Mouse (Mus musculus) embryo, embryonic 10 days (tissue): Measurements from ENCODE around the gene Ttc25.
"Not testable (repeated sequence)": the region's sequence is repeated elsewhere in the genome, so short reads cannot be mapped to it uniquely, and the experiment has no call there.

Experiments
- DNase-seq: peaks from one replicate; pipeline ENCODE4 v3.0.0-alpha.2; 2015; ENCODE audit warnings: low spot score

The Ttc25 gene

DNA sequence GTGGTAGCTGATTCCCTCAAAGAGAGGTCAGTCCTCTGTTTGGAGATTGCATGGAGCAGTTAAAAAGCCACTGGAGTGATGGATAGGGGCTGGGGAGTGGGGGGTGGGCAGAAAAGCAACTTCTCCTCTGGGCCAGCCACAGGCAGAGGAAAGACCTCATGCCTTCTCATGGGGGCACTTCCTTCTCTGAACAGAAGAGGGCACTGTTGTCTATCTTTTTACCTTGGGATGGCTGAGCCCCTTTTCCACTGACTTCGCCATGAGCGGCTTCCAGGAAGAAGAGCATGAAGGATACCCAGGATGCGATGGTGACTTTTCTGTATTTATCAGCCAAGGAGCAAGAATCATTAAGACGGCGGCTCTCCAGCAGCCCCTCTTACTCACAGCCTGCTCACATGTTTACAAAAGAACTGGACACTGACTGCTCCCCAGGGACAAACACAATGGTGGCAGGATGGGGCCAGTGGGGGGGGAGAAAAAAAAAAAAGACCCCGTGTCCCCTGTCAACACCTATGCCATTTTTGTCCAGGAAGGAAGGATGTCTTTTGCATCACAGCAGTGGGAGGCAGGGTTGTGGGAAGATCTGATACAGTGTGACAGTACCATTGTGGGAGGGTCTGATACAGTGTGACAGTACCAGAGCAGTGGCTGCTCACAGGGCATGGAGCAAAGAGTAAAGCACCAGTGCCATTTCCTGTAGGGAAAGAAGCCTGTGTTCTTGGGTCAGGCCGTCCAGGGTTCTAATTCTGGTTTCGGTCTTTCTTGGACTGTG, 25.2 kb downstream of the Ttc25 start:
- DNase-seq = peak; percentile 88

GRCm38 (mm10) chr11:100571202-100571567, 25.8 kb downstream of the Ttc25 start:
- no peak for DNase-seq

DNA sequence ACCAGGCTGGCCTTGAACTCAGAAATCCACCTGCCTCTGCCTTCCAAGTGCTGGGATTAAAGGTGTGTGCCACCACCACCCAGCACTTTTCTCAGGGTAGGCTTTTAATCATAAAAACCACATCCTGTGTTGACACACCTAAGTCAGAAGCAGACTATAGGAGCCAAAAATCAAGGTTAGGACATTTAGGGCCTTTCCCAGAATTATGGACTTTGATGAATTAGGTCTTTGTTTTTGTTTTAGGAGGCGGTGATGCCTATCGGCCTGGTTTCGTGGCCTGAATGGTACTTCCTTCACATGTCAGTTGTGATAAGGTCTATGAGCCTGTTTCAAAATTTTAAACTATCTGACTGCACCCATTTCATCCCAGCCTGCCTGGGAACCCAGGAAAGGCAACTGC, 28.8 kb downstream of the Ttc25 start:
- no peak for DNase-seq

- peak; percentile 65 for DNase-seq
Measured at GRCm38 (mm10) chr11:100574708-100575483, 29.5 kb downstream of the Ttc25 start, which contains the start of gene Cnp. Gene Cnp, plus strand, starts transcription at chr11:100574904.

GRCm38 (mm10) chr11:100575484-100575855, 30.1 kb downstream of the Ttc25 start:
- no peak for DNase-seq

DNA sequence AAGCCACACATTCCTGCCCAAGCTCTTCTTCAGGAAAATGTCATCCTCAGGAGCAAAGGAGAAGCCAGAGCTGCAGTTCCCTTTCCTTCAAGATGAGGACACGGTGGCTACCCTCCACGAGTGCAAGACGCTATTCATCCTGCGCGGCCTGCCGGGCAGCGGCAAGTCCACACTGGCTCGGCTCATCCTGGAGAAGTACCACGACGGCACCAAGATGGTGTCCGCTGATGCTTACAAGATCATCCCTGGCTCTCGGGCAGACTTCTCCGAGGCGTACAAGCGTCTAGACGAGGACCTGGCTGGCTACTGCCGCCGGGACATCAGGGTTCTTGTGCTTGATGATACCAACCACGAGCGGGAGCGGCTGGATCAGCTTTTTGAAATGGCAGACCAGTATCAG, 30.8 kb downstream of the Ttc25 start:
- no peak for DNase-seq

DNA sequence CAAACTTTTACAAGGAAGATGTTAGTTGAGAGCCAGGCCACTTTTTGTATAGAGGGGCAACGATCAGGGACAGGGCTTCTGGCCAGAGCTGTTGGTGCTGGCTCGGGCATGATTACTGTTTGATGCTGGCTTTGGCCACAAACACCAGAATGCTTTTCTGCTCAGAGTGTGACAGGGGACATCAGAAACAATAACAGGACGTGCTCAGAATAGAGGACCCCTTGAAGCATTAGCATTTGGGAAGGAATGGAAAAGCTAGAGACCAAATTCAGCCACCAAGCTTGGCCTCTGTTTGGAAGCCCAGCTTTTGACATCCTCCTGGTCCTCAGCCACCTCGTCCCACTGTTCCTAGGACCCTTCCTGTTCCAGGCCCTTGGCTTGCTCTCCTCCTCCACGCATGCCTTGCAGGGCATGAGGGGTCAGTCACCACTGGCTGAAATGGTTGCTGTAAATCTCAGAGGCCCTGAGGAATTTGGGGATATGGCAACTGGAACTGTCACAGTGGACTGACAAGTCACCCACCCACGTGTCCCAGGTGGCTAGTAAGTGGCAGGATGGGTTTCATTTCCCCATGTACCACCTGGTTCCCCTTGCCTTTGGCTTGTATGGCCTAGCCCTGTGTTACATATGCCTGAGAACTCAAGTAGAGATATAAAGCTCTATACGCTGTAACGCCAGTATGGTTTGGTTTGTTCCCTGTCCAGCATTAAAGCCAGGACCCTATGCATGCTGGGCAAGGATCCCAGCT, 32.6 kb downstream of the Ttc25 start:
- DNase-seq = no peak

DNA sequence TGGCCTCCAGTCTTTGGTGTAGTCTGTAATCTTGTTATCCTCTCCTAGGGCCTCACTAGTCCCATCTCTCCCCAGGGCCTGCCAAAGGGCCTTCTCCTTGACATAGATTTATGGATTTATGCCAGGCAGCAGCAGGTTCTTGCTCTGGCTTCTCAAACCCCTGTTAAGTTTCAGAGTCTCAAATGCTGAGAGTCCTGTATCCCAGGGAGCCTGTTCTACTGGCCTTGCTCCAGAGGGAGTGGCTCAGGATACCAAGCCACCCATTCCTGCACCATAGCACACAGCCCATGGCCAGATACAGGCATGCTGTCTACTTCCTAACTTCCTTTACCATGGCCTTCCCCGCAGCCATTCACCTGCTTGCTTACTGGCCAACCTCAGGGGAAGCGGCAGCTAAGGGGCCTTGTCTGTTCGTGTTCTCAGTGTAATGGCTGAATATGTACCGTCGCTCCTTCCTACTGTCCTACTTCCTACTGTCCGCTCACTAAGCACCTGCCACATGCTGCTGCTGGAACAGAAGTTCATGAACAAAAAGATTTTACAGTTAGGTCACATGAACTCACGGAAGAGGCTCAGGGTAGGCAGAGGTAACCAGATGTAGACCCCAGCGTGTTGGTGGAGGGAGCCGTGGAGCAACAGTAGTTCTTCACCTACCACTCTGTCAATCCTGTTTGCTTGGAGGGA, 33.9 kb downstream of the Ttc25 start:
- DNase-seq = no peak

DNA sequence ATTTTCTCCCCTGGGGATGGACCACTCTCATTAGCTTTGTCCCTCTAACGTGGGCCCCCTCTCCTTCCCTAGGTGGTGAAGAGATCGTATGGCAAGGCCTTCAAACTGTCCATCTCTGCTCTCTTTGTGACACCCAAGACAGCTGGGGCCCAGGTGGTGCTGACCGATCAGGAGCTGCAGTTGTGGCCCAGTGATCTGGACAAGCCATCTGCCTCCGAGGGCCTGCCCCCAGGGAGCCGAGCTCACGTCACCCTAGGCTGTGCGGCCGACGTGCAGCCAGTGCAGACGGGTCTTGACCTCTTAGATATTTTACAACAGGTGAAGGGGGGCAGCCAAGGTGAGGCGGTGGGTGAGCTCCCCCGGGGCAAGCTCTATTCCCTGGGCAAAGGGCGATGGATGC, 34.9 kb downstream of the Ttc25 start:
- DNase-seq = no peak

DNA sequence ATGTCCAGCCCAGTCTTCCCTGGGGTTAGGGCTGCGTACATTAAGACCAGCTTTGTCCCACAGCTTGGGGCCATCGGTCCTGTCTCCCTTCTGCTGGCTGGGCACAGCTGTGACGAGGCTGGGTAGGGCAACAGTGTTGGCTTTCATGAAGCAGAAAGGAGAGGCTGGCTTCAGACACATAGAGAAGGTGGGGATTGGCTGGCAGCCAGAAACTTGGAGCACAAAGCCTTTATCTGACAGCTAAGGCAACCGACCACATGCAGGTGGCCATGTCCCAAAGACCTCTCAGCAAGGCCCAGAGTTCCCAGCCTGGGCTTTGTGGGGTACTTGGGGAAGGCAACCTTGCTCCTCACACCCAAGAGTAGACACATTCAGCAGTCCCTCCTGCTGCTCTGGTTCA, 36.3 kb downstream of the Ttc25 start:
- no peak for DNase-seq

- DNase-seq = not testable (repeated sequence)
Measured at GRCm38 (mm10) chr11:100582413-100582812, 37.0 kb downstream of the Ttc25 start.

GRCm38 (mm10) chr11:100582836-100583235, 37.4 kb downstream of the Ttc25 start:
- DNase-seq = no peak

DNA sequence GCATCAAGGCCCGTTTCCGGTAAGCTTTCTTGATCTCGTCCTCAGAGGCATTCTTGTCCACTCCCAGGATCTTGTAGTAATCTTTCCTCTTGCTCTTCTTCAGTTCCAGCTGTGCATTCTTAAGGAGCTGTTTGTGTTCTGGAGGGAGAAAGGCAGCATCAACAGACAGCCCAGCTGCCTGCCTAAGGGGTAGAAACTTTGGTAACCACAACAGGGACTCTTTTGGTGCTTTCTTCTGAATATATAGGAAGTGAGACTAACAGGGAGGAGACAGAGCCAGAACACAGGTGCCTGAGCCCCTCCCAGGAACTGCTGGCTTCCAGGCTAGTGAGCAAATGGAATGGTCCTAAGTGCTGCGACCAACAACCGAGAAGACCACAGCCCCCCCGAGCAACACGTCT, 39.2 kb downstream of the Ttc25 start:
- DNase-seq = no peak

DNA sequence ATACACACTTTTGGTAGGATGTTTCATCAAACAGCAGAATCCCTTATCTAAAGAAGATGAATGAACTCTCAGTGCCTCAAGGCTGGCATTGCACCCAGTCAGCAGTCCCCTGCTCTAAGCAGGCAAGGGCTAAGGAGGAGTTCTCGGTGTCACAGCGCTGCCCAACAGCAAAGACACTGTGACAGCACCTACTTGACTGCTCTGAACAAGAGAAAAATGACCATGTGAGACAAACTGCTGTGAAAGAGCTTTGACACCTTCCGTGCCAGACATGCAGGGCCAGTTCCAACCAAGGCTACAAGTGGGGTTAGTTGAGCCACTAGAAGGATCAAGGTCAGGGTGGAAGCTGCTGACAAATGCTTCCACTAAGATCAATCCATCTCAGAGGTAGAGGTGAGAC, 39.7 kb downstream of the Ttc25 start:
- no peak for DNase-seq

DNA sequence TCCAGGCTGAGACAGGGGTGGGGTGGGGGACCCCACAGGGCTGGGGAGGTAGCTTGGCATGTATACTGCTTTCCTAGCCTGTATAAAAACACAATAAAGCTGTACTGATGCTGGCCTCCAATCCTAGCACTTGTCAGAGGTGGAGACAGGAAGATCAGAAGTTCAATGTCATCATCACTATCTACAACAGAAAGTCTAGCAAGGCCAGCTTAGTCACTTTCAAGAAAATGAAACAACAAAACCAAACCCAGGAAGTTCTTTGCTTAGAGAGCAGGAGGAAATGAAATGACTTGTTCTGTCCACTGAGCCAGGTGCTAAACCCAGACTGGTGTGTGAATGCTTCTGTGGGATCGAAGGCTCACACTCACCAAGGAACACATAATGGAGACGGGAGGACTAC, 43.1 kb downstream of the Ttc25 start:
- DNase-seq = no peak

DNA sequence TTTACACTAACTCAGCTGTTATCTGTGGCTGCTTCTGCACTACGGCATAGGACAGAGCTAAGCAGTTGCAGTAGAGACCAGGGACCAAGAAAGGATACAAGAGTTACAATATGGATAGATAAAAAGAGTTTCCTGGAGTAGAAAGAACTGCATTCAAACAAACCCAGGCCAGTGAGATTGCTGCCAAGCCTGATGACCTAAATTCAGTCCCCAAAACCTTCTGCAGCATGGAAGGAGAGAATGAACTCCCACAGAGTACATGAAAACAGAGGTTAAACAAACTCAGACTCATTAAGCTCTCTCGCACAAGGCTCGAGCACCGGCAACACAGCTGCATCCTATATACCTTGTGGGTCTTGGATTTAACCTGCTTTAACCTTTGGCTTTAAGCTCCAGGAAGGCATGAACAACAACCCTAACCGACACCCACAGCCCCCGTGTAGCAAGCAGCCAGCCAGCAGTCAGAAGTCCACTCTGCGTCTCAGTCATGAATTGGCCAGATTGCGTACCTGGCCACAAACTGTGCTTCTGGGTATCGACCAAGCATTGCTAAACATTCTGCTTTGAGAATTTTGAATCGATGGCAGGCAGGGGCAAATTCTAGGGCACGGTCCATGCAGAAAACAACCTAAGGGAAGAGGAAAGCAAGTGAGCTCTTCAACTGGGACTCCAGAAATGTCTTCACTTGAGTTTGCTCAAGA, 47.1 kb downstream of the Ttc25 start:
- no peak for DNase-seq

- DNase-seq = no peak
Measured at GRCm38 (mm10) chr11:100594608-100595007, 49.2 kb downstream of the Ttc25 start.

GRCm38 (mm10) chr11:100595533-100595932, 50.1 kb downstream of the Ttc25 start:
- no peak for DNase-seq

GRCm38 (mm10) chr11:100598074-100598473, 52.7 kb downstream of the Ttc25 start:
- no peak for DNase-seq

DNA sequence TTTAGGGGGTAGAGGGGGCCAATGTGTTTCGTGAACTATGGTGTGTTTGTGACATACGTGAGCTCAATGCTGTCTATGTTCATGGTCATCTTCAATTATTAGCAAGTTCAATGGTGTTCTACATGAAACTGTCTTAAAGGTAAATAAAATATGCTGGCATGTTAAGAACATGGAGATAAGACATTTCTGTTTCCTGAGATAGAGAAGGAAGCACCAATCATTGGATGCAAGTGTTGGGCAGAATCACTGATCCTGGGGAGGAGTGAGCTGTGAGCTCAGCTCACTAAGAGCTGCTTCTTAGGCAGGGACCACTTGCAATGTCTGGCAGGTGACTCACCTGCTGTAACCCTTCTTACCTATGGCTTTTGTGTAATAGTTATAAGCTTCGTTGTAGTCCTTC, 56.0 kb downstream of the Ttc25 start:
- no peak for DNase-seq

GRCm38 (mm10) chr11:100603155-100603554, 57.7 kb downstream of the Ttc25 start:
- DNase-seq = no peak

DNA sequence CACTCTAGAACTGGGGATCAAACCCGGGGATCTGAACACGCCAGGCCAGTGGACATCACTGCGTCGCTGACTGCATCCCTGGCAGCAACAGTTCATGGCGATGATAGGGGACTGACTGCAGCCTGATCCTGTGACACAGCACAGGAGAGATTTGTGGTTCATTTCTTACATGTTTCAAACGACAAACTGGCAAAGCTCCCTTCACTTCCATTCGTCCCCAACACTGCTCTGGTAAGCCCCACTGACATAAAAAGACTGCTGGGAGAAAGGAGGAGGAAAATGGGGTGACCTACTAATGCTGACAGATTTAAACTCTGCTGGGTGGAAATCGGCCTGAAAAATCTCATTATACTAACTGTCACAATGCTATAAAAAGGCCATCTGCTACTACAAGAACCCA, 58.4 kb downstream of the Ttc25 start:
- no peak for DNase-seq
